Mouse (Mus musculus): ENCODE measurements around the gene Thnsl2. TPM values are rescaled to one million over a fixed set of nuclear protein-coding genes. Genes with fewer than 3 reads are reported as not detected.

Gene Thnsl2
- 8.1 and 9.1 TPM in 2 replicates for polyA plus RNA-seq (2012; rRNA removed)

GRCm38 (mm10) chr6:71143894-71144455 lies at the start of gene Thnsl2:
TSS of gene Thnsl2 (minus strand) at chr6:71144439.
- TF ChIP-seq CTCF (IDR thresholded peaks at IDR 0.05; ENCODE audit: insufficient read depth, low read length) (peak; percentile 27; the same call in 1 of the 2 replicates), POLR2A (IDR thresholded peaks at IDR 0.05; ENCODE audit: borderline replicate concordance, extremely low read depth, low read depth, low read length) (peak; percentile 84; the same call in 1 of the 2 replicates)
- DNase-seq = peak; percentile 75
- Histone ChIP-seq H3K4me3 (replicated peaks; ENCODE audit: extremely low read depth, low read depth, low read length) (peak within 1 kb of the TSS; percentile 83), H3K4me1 (ENCODE audit: control insufficient read depth, insufficient read depth, low read length) (peaks cover 4% of the 10 kb centered on the region)
- 1% methylated on average over 32 of the region's 32 CpGs for WGBS

DNA sequence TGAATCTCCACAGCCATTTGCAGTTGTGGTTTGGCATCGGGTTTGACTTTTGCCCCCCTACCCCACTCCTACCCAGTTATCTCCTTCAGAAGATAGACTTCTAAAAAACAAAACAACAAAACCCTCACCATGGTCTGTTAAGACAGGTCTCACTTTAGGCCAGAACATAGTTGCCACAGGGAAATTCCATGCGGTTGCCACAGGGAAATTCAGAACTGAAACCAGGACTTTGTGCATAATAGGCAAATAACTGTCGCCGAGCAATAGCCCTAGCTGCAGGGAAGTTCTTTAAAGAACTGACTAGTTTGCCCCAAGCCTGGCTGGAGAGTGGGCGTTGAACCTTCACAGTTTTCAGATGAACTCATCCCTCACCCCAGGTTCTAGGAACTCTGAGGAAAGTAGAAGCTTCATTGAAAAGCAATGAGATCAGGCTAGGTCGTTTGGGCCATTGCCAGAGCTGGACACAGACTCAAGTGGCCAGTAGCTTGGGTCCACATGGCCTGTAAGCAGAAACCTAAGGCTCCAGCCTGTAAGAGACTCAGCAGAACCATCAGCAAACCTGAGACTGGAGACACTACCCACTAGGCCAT lies 49.0 kb upstream of the Thnsl2 start:
- no peaks in the 10 kb centered on the region for H3K4me1 ChIP-seq (ENCODE audit: control insufficient read depth, insufficient read depth, low read length)
- H3K4me3 ChIP-seq (replicated peaks; ENCODE audit: extremely low read depth, low read depth, low read length) = no peak overlapping the region
- TF ChIP-seq POLR2A (IDR thresholded peaks at IDR 0.05; ENCODE audit: borderline replicate concordance, extremely low read depth, low read depth, low read length) (no peak), CTCF (IDR thresholded peaks at IDR 0.05; ENCODE audit: insufficient read depth, low read length) (no peak)
- WGBS = 70% methylated on average over 6 of the region's 6 CpGs
- DNase-seq = no peak

- TF ChIP-seq CTCF (IDR thresholded peaks at IDR 0.05; ENCODE audit: insufficient read depth, low read length) (no peak), POLR2A (IDR thresholded peaks at IDR 0.05; ENCODE audit: borderline replicate concordance, extremely low read depth, low read depth, low read length) (no peak)
- WGBS = 82% methylated on average over 2 of the region's 2 CpGs
Measured at GRCm38 (mm10) chr6:71190501-71190900, 46.3 kb upstream of the Thnsl2 start.

DNA sequence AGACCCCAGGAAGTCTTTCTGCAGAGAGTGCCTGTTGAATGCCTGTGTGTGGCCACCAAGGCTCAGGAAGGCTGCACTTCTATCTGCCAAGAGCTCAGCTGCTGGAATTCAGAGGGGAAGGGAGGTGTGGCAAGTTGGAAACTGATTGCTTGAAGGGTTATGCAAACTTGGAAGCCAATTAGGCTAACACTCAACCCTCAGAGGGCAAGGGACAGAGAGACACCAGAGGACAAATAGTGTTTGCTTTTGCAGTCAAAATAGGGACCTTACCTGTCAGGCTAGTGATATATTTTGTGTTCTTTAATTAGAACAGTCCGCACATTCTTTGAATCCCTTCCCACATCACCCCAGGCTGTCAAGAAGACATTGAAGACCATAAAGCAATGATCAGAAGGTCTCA lies 45.3 kb upstream of the Thnsl2 start:
- H3K4me1 ChIP-seq (ENCODE audit: control insufficient read depth, insufficient read depth, low read length) = no peaks in the 10 kb centered on the region
- TF ChIP-seq POLR2A (IDR thresholded peaks at IDR 0.05; ENCODE audit: borderline replicate concordance, extremely low read depth, low read depth, low read length) (no peak), CTCF (IDR thresholded peaks at IDR 0.05; ENCODE audit: insufficient read depth, low read length) (no peak)
- no peak overlapping the region for H3K4me3 ChIP-seq (replicated peaks; ENCODE audit: extremely low read depth, low read depth, low read length)
- no peak for DNase-seq
- 36% methylated on average over 1 of the region's 1 CpGs for whole genome bisulfite sequencing

More at GRCm38 (mm10) chr6:71190501-71190900, 46.3 kb upstream of the Thnsl2 start:
- Histone ChIP-seq H3K4me1 (ENCODE audit: control insufficient read depth, insufficient read depth, low read length) (no peaks in the 10 kb centered on the region), H3K4me3 (replicated peaks; ENCODE audit: extremely low read depth, low read depth, low read length) (no peak overlapping the region)
- no peak for DNase-seq

GRCm38 (mm10) chr6:71184941-71185604 lies 40.8 kb upstream of the Thnsl2 start:
- DNase-seq = no peak
- Histone ChIP-seq H3K4me3 (replicated peaks; ENCODE audit: extremely low read depth, low read depth, low read length) (no peak overlapping the region), H3K4me1 (ENCODE audit: control insufficient read depth, insufficient read depth, low read length) (no peaks in the 10 kb centered on the region)
- 60% methylated on average over 7 of the region's 7 CpGs for WGBS
- TF ChIP-seq POLR2A (IDR thresholded peaks at IDR 0.05; ENCODE audit: borderline replicate concordance, extremely low read depth, low read depth, low read length) (no peak), CTCF (IDR thresholded peaks at IDR 0.05; ENCODE audit: insufficient read depth, low read length) (no peak)

DNA sequence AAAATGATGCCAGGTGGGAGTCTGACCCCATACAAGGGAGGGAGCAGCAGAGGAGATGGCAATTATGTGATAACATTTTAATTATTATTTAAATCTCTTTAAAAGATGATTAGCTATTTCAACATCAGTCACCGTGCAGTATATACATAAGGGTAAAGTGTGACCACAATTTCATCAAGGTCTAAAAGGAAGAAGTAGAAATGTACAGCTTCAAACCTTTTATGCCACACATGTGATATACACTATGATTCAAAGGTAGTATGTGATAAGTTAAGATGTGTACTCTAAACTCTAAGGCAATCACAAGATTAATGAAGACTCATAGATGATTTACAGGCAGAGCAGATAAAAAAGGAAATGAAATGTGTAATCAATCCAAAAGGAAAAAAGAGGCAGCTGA lies 36.4 kb upstream of the Thnsl2 start:
- WGBS = 82% methylated on average over 1 of the region's 1 CpGs
- DNase-seq = no peak
- TF ChIP-seq POLR2A (IDR thresholded peaks at IDR 0.05; ENCODE audit: borderline replicate concordance, extremely low read depth, low read depth, low read length) = no peak
- no peak for TF ChIP-seq CTCF (IDR thresholded peaks at IDR 0.05; ENCODE audit: insufficient read depth, low read length)

GRCm38 (mm10) chr6:71172812-71173580 lies 28.8 kb upstream of the Thnsl2 start:
- TF ChIP-seq POLR2A (IDR thresholded peaks at IDR 0.05; ENCODE audit: borderline replicate concordance, extremely low read depth, low read depth, low read length) (no peak), CTCF (IDR thresholded peaks at IDR 0.05; ENCODE audit: insufficient read depth, low read length) (no peak)

More for the DNA sequence above, 36.4 kb upstream of the Thnsl2 start:
- no peaks in the 10 kb centered on the region for H3K4me1 ChIP-seq (ENCODE audit: control insufficient read depth, insufficient read depth, low read length)
- no peak overlapping the region for H3K4me3 ChIP-seq (replicated peaks; ENCODE audit: extremely low read depth, low read depth, low read length)

DNA sequence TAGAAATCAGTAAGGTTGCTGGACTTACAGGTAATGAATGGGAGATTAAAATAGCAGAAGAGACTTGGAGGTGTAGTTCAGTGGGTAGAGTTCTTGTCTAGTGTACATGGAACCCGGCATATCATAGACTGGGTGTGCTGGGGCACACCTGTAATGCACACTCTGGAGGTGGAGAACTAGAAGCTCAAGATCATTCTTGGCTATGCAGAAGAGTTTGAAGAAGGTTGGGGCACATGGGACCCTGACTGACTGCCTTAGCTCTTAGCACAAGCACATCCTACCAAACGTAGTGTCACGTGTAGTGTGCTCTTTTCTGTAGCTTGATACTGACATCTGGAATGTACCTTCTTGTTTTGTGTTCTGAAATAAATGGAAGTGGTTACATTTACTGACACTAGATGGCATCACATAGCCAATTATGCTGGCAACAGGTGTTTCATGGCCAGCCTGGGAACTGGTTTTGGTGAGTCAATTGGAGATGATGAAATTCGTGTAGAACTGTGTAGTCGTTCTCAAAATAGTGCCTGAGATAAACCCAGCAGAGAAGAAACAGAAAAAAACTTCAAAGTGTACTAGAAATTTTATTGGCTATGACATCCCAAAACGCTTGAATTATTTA lies 22.4 kb upstream of the Thnsl2 start:
- Histone ChIP-seq H3K4me3 (replicated peaks; ENCODE audit: extremely low read depth, low read depth, low read length) (no peak overlapping the region), H3K4me1 (ENCODE audit: control insufficient read depth, insufficient read depth, low read length) (no peaks in the 10 kb centered on the region)
- no peak for DNase-seq
- 29% methylated on average over 6 of the region's 6 CpGs for WGBS
- TF ChIP-seq POLR2A (IDR thresholded peaks at IDR 0.05; ENCODE audit: borderline replicate concordance, extremely low read depth, low read depth, low read length) (no peak), CTCF (IDR thresholded peaks at IDR 0.05; ENCODE audit: insufficient read depth, low read length) (no peak)

More at GRCm38 (mm10) chr6:71172812-71173580, 28.8 kb upstream of the Thnsl2 start:
- Histone ChIP-seq H3K4me3 (replicated peaks; ENCODE audit: extremely low read depth, low read depth, low read length) (no peak overlapping the region), H3K4me1 (ENCODE audit: control insufficient read depth, insufficient read depth, low read length) (no peaks in the 10 kb centered on the region)
- no peak for DNase-seq
- WGBS = 89% methylated on average over 10 of the region's 10 CpGs

GRCm38 (mm10) chr6:71164394-71164793 lies 20.2 kb upstream of the Thnsl2 start:
- WGBS = 32% methylated on average over 6 of the region's 6 CpGs
- DNase-seq = peak; percentile 12
- H3K4me1 ChIP-seq (ENCODE audit: control insufficient read depth, insufficient read depth, low read length) = no peaks in the 10 kb centered on the region
- H3K4me3 ChIP-seq (replicated peaks; ENCODE audit: extremely low read depth, low read depth, low read length) = no peak overlapping the region
- TF ChIP-seq CTCF (IDR thresholded peaks at IDR 0.05; ENCODE audit: insufficient read depth, low read length) (no peak), POLR2A (IDR thresholded peaks at IDR 0.05; ENCODE audit: borderline replicate concordance, extremely low read depth, low read depth, low read length) (no peak)

All from lung, adult 2 months (tissue).